ENCODE assay signal across 9 mouse cellular contexts in the genomic region with DNA sequence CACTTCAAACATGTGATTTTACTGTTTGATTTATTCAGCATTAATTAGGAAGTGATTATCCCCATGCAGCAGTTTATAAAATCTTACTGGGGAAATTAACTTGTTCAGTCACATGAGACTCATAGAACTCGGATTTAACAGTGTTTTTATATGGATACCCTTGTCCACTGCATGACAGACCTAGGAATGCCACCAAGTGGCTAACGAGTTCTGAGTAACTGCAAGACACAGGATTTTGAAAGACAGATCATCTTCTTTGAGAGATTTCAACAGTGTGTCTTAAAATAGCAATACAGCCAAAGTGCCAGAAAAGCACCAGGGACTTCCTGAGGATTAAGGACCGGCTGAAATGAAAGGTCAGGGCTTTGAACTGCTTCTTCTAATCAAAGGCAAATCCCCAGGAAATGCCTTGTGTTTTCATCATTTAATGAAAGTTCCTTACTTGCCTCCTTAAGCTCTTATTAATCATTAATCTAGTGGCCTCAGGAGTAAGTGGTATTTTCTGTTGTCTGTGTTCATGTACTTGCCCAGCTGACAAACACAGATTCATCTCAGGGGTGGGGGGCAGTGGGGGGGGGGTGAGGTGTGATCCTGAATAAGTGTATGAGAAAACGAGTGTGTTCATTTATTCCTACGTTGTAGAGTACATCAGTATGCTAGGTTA.
DNase-seq lines count a peak whose midpoint lies in the region; ATAC-seq lines count a peak whose summit lies in the region.
"Had no signal": no experiment of that assay in that cellular context is flagged by ENCODE, and none has a peak within 500 bp of the region (broad histone marks: within the 10 kb centered on the region; RNA-seq: fewer than 3 reads in every experiment).

No protein-coding gene starts in this region.

- H3K36me3 ChIP-seq in heart, embryonic 16.5 days (ENCODE audit: control insufficient read depth, insufficient read depth): no peaks in the 10 kb centered on the region
- no peaks in the 10 kb centered on the region for H3K36me3 ChIP-seq in liver, embryonic 16.5 days (ENCODE audit: control insufficient read depth, insufficient read depth)

- no peak overlapping the region for H3K9ac ChIP-seq in heart, embryonic 16.5 days (ENCODE audit: low read length)
- H3K9ac ChIP-seq in liver, embryonic 16.5 days (ENCODE audit: low read depth, low read length): no peak overlapping the region

- ATAC-seq in heart, embryonic 16.5 days (replicated peaks; ENCODE audit: extremely low read depth, insufficient read depth, low FRiP score): no peak
- ATAC-seq in liver, embryonic 16.5 days (ENCODE audit: low read depth): no peak
- no peak for ATAC-seq in cerebellum, adult (ENCODE audit: insufficient number of reproducible peaks, low FRiP score, low TSS enrichment)
- ATAC-seq in inflammation-experienced regulatory T-cells, adult 6 months: no peak

- DNase-seq in heart, adult 8-10 months (ENCODE audit: low spot score): peak; percentile 39
- DNase-seq in heart, postnatal 36 days: no peak
- peak; percentile 6 for DNase-seq in brain, adult 2 months (ENCODE audit: low read depth, low spot score)
- DNase-seq in cerebellum, adult 8-10 months: no peak
- DNase-seq: gastrocnemius, postnatal 10 days had no signal

- WGBS in heart, embryonic 16.5 days: 23% methylated on average over 5 of the region's 5 CpGs
- WGBS in liver, embryonic 16.5 days (ENCODE audit: insufficient replicate concordance): 34% methylated on average over 5 of the region's 5 CpGs

- H3K4me3 ChIP-seq in heart, embryonic 16.5 days (ENCODE audit: low read length): no peak overlapping the region
- no peak overlapping the region for H3K4me3 ChIP-seq in liver, embryonic 16.5 days (ENCODE audit: low read depth, low read length)

- H3K9me3 ChIP-seq in heart, embryonic 16.5 days (replicated peaks; ENCODE audit: control insufficient read depth, low read length): no peaks in the 10 kb centered on the region
- no peaks in the 10 kb centered on the region for H3K9me3 ChIP-seq in liver, embryonic 16.5 days (replicated peaks; ENCODE audit: control insufficient read depth, low read length)

- H3K4me2 ChIP-seq in heart, embryonic 16.5 days (ENCODE audit: low read depth, low read length): peak overlapping the region; percentile 27; the same call in 1 of the 2 replicates
- H3K4me2 ChIP-seq in liver, embryonic 16.5 days (ENCODE audit: low read depth, low read length): peak overlapping the region; percentile 28; the same call in 1 of the 2 replicates

- intact Hi-C loops in heart, postnatal 36 days (cut with DNase I): loop anchor here (2.0 kb wide), 5 partner anchors 45 to 245 kb away; no protein-coding TSS in a partner anchor

- peak overlapping the region; percentile 81 for H3K27ac ChIP-seq in heart, embryonic 16.5 days (ENCODE audit: low read length)
- H3K27ac ChIP-seq in liver, embryonic 16.5 days (ENCODE audit: low read length): no peak overlapping the region

- peaks cover 3% of the 10 kb centered on the region for H3K4me1 ChIP-seq in heart, embryonic 16.5 days (ENCODE audit: control insufficient read depth, insufficient read depth, low read length)
- no peaks in the 10 kb centered on the region for H3K4me1 ChIP-seq in liver, embryonic 16.5 days (ENCODE audit: control insufficient read depth, low read depth, low read length)

- H3K27me3 ChIP-seq in heart, embryonic 16.5 days (ENCODE audit: control insufficient read depth, insufficient read depth, low read length): no peaks in the 10 kb centered on the region
- H3K27me3 ChIP-seq in liver, embryonic 16.5 days (ENCODE audit: control insufficient read depth, insufficient read depth, low read depth, low read length): no peaks in the 10 kb centered on the region

Comparison
In these comparisons a context has a peak if more than half of its experiments do, and no peak if none do; other contexts are left out.
1. DNase-seq: peak in heart, adult 8-10 months (single experiment) and brain, adult 2 months (single experiment); none in heart, postnatal 36 days (0 of 2) and cerebellum, adult 8-10 months (single experiment).